Mouse (Mus musculus): ENCODE measurements around the gene Negr1. TPM values are rescaled to one million over a fixed set of nuclear protein-coding genes. Genes with fewer than 3 reads are reported as not detected.

Gene Negr1
- total and polyA plus RNA-seq, 2 experiments from 2014 or later, result 51.2 to 97.4 TPM

GRCm38 (mm10) chr3:156921369-156921768 is 359.8 kb downstream of the Negr1 start:
- Histone ChIP-seq H3K4me2 (ENCODE audit: low read depth, low read length) (no peak overlapping the region), H3K9me3 (ENCODE audit: low read length) (no peaks in the 10 kb centered on the region), H3K27ac (peak overlapping the region; percentile 59; the same call in 1 of the 2 replicates), H3K4me3 (ENCODE audit: low read length) (no peak overlapping the region), H3K36me3 (ENCODE audit: insufficient read depth, low read length) (no peaks in the 10 kb centered on the region), H3K9ac (replicated peaks; ENCODE audit: low read length) (no peak overlapping the region), H3K4me1 (ENCODE audit: insufficient read depth, low read length) (no peaks in the 10 kb centered on the region), H3K27me3 (ENCODE audit: insufficient read depth, low read length) (no peaks in the 10 kb centered on the region)
- ATAC-seq (peak; percentile 22; the same call in 1 of the 2 replicates), DNase-seq (ENCODE audit: low spot score) (no peak)
- TF ChIP-seq CTCF (IDR thresholded peaks at IDR 0.05; ENCODE audit: low read depth), result no peak

GRCm38 (mm10) chr3:156923159-156923558 is 361.6 kb downstream of the Negr1 start:
- H3K27me3 ChIP-seq (ENCODE audit: insufficient read depth, low read length), result no peaks in the 10 kb centered on the region
- DNase-seq (ENCODE audit: low spot score), result no peak
- WGBS, result 55% methylated on average over 1 of the region's 1 CpGs
- no peak for ATAC-seq
- no peaks in the 10 kb centered on the region for H3K9me3 ChIP-seq (ENCODE audit: low read length)
- no peak for TF ChIP-seq CTCF (IDR thresholded peaks at IDR 0.05; ENCODE audit: low read depth)
- H3K27ac ChIP-seq, result no peak overlapping the region
- no peaks in the 10 kb centered on the region for H3K4me1 ChIP-seq (ENCODE audit: insufficient read depth, low read length)
- no peak overlapping the region for H3K4me3 ChIP-seq (ENCODE audit: low read length)
- no peak overlapping the region for H3K9ac ChIP-seq (replicated peaks; ENCODE audit: low read length)
- H3K36me3 ChIP-seq (ENCODE audit: insufficient read depth, low read length), result no peaks in the 10 kb centered on the region
- H3K4me2 ChIP-seq (ENCODE audit: low read depth, low read length), result no peak overlapping the region

DNA sequence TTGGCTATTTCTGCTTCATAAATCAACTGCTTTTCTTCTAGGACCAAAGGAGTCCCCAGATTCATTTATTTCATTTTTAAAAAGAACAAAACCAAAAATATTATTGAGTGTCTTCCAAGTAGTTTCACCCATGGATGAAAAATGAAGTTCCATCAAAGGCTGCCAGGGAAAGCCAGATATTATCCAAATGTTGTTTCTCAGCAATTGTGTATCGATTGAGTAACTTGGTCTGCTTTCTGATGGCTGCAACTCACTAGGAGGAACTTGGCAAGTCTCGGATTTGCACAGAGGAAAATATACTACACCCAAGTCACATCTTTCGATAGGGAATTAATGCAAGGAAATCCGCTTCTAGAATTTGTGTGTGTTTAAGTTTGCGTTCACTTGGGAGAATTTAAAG is 363.5 kb downstream of the Negr1 start:
- H3K9me3 ChIP-seq (ENCODE audit: low read length), result no peaks in the 10 kb centered on the region
- peaks cover 3% of the 10 kb centered on the region; the same call in 1 of the 2 replicates for H3K4me1 ChIP-seq (ENCODE audit: insufficient read depth, low read length)
- no peak for DNase-seq (ENCODE audit: low spot score)
- WGBS, result 89% methylated on average over 5 of the region's 5 CpGs
- no peaks in the 10 kb centered on the region for H3K36me3 ChIP-seq (ENCODE audit: insufficient read depth, low read length)
- no peak overlapping the region for H3K27ac ChIP-seq
- ATAC-seq, result no peak
- TF ChIP-seq CTCF (IDR thresholded peaks at IDR 0.05; ENCODE audit: low read depth), result no peak
- H3K4me3 ChIP-seq (ENCODE audit: low read length), result no peak overlapping the region
- H3K27me3 ChIP-seq (ENCODE audit: insufficient read depth, low read length), result no peaks in the 10 kb centered on the region
- no peak overlapping the region for H3K9ac ChIP-seq (replicated peaks; ENCODE audit: low read length)
- H3K4me2 ChIP-seq (ENCODE audit: low read depth, low read length), result no peak overlapping the region

DNA sequence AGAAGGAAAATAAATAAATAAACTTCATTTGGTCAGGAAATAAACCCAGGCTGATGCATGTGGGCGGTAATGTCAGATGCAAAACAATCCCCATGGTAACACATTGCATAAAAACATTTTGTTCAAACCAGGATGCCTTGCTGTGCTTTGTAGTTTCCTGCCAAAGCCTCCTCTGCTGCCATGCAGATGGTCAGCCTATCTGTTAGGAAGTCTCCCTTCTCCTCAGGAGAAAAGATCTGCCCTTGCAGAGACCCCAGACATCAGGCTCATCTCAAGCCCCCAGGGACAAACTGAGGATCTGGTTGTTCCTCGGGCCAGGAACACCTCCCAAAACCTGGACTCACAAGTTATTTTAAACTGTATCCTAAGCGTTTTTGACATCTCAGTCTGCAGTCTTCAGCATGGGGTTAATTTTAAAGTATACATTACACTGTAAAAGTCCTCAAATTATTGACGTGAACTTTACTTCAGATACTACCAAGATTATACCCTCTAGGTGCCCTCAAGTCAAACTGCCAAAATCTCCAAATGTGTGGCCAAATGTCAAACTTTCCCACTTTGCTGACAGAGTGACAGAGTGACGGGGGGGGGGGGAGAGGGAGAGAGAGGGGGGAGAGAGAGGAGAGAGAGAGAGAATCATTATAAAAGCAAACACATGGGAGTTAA is 366.9 kb downstream of the Negr1 start:
- peak; percentile 51 for ATAC-seq
- WGBS, result 48% methylated on average over 5 of the region's 5 CpGs
- peaks cover 3% of the 10 kb centered on the region; the same call in 1 of the 2 replicates for H3K4me1 ChIP-seq (ENCODE audit: insufficient read depth, low read length)
- no peaks in the 10 kb centered on the region for H3K27me3 ChIP-seq (ENCODE audit: insufficient read depth, low read length)
- no peak overlapping the region for H3K9ac ChIP-seq (replicated peaks; ENCODE audit: low read length)
- H3K4me2 ChIP-seq (ENCODE audit: low read depth, low read length), result no peak overlapping the region
- H3K36me3 ChIP-seq (ENCODE audit: insufficient read depth, low read length), result no peaks in the 10 kb centered on the region
- H3K27ac ChIP-seq, result no peak overlapping the region
- DNase-seq (ENCODE audit: low spot score), result peak; percentile 56
- H3K4me3 ChIP-seq (ENCODE audit: low read length), result no peak overlapping the region
- H3K9me3 ChIP-seq (ENCODE audit: low read length), result no peaks in the 10 kb centered on the region
- TF ChIP-seq CTCF (IDR thresholded peaks at IDR 0.05; ENCODE audit: low read depth), result no peak

DNA sequence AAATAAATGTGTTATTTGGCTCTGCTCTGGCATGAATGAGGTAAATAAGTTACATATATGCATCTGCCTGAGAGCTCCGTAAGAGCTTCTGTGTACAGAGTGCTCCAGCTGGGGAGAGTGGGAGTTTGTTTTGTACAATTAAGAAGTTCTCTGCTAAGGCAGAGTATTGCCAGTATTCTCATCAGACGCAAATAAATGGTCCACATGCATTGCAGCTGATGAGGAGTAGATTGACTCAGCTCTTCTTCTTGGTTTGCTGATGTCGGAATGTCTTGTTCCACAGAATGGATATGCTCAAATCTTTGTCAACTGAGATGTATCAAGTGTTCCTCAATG is 367.4 kb downstream of the Negr1 start:
- no peak overlapping the region for H3K27ac ChIP-seq
- TF ChIP-seq CTCF (IDR thresholded peaks at IDR 0.05; ENCODE audit: low read depth), result no peak
- no peak overlapping the region for H3K4me3 ChIP-seq (ENCODE audit: low read length)
- H3K36me3 ChIP-seq (ENCODE audit: insufficient read depth, low read length), result no peaks in the 10 kb centered on the region
- ATAC-seq (no peak), DNase-seq (ENCODE audit: low spot score) (no peak)
- H3K9ac ChIP-seq (replicated peaks; ENCODE audit: low read length), result no peak overlapping the region
- H3K27me3 ChIP-seq (ENCODE audit: insufficient read depth, low read length), result no peaks in the 10 kb centered on the region
- H3K9me3 ChIP-seq (ENCODE audit: low read length), result no peaks in the 10 kb centered on the region
- 78% methylated on average over 3 of the region's 3 CpGs for WGBS
- H3K4me2 ChIP-seq (ENCODE audit: low read depth, low read length), result no peak overlapping the region
- H3K4me1 ChIP-seq (ENCODE audit: insufficient read depth, low read length), result peaks cover 3% of the 10 kb centered on the region; the same call in 1 of the 2 replicates

DNA sequence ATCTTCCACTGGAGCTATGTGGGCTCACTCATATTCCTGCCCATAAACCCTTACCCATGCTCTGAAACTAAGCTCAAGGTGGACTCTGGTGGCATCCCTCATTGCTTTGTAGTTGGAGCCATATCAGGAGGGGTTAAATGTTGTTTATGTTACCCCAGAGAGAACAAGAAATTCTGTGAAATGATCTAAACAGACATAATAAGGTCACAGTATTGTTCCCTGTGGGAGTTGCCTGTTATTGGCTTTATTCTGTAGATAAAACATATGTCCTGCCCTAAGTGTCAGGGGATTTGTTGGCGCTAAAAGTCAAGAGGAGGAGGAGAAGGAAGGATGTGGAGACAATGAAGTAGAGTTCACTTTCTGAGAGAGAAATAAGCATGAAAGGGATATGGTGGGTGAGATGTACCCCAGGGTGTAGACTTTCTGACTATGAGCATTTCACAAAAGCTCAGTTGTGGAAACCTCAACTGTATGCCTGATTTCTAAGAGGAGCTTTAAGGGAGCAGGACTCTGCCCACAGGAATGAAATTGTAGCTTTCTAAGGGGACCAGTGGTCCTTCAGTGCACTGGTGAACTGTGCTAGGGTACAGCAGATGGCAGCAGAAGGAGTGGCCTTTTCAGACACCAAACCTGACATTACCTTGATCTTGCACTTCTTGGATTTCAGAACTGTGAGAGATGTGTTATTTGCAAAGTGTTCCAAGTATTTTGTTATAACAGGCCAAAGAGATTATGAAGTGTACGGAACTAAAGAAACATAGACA is 368.3 kb downstream of the Negr1 start:
- Histone ChIP-seq H3K4me1 (ENCODE audit: insufficient read depth, low read length) (peaks cover 3% of the 10 kb centered on the region; the same call in 1 of the 2 replicates), H3K27ac (no peak overlapping the region), H3K4me3 (ENCODE audit: low read length) (no peak overlapping the region), H3K27me3 (ENCODE audit: insufficient read depth, low read length) (no peaks in the 10 kb centered on the region), H3K4me2 (ENCODE audit: low read depth, low read length) (no peak overlapping the region), H3K9ac (replicated peaks; ENCODE audit: low read length) (no peak overlapping the region), H3K36me3 (ENCODE audit: insufficient read depth, low read length) (no peaks in the 10 kb centered on the region), H3K9me3 (ENCODE audit: low read length) (no peaks in the 10 kb centered on the region)
- 84% methylated on average over 2 of the region's 2 CpGs for WGBS
- TF ChIP-seq CTCF (IDR thresholded peaks at IDR 0.05; ENCODE audit: low read depth), result no peak
- no peak for DNase-seq (ENCODE audit: low spot score)
- no peak for ATAC-seq

- no peak for TF ChIP-seq CTCF (IDR thresholded peaks at IDR 0.05; ENCODE audit: low read depth)
- H3K27me3 ChIP-seq (ENCODE audit: insufficient read depth, low read length), result no peaks in the 10 kb centered on the region
- H3K36me3 ChIP-seq (ENCODE audit: insufficient read depth, low read length), result no peaks in the 10 kb centered on the region
- no peaks in the 10 kb centered on the region for H3K9me3 ChIP-seq (ENCODE audit: low read length)
- no peak overlapping the region for H3K27ac ChIP-seq
- H3K4me3 ChIP-seq (ENCODE audit: low read length), result no peak overlapping the region
- H3K4me1 ChIP-seq (ENCODE audit: insufficient read depth, low read length), result peaks cover 3% of the 10 kb centered on the region; the same call in 1 of the 2 replicates
- no peak overlapping the region for H3K9ac ChIP-seq (replicated peaks; ENCODE audit: low read length)
- no peak for DNase-seq (ENCODE audit: low spot score)
- 91% methylated on average over 2 of the region's 2 CpGs for whole genome bisulfite sequencing
- H3K4me2 ChIP-seq (ENCODE audit: low read depth, low read length), result no peak overlapping the region
- no peak for ATAC-seq
Measured at GRCm38 (mm10) chr3:156931011-156931410, 369.4 kb downstream of the Negr1 start.
